Mouse (Mus musculus) stomach, postnatal 0 days (tissue): ENCODE measurements around the gene Hsp90aa1. TPM values are rescaled to one million over a fixed set of nuclear protein-coding genes. Genes with fewer than 3 reads are reported as not detected.

Source experiments
- ATAC-seq: fragments of 200-750 bp; cut with Nextera tagmentation; 2 replicates; pipeline ENCODE4 v1.8.0; 2017; ENCODE audit not compliant: low FRiP score, low TSS enrichment
- DNase-seq: peaks from one replicate; pipeline ENCODE4 v3.0.0-alpha.2; 2016; ENCODE audit warnings: low spot score
- H3K27ac ChIP-seq: fragments of 300-500 bp; sonication (generic); replicated peaks from 2 replicates; pipeline ENCODE4 v1.5.1; 2014; ENCODE audit warnings: mild to moderate bottlenecking, control low read depth
- H3K27me3 ChIP-seq: fragments of 300-500 bp; sonication (generic); 2 replicates; pipeline ENCODE4 v1.6.1; 2014; ENCODE audit warnings: low read length; ENCODE audit not compliant: control insufficient read depth, insufficient read depth
- H3K36me3 ChIP-seq: fragments of 300-500 bp; sonication (generic); 2 replicates; pipeline ENCODE4 v1.6.1; 2014; ENCODE audit warnings: low read length, mixed read lengths; ENCODE audit not compliant: control insufficient read depth, insufficient read depth
- H3K4me1 ChIP-seq: fragments of 300-500 bp; sonication (generic); replicated peaks from 2 replicates; pipeline ENCODE4 v1.6.1; 2014; ENCODE audit warnings: antibody characterized with exemption; ENCODE audit not compliant: control insufficient read depth, insufficient read depth
- H3K4me2 ChIP-seq: fragments of 300-500 bp; sonication (generic); replicated peaks from 2 replicates; pipeline ENCODE4 v1.6.1; 2014; ENCODE audit warnings: low read depth, mild to moderate bottlenecking, control low read depth, moderate library complexity
- H3K4me3 ChIP-seq: fragments of 300-500 bp; sonication (generic); 2 replicates; pipeline ENCODE4 v1.5.1; 2014; ENCODE audit warnings: low read depth, low read length, control low read depth
- H3K9ac ChIP-seq: fragments of 300-500 bp; sonication (generic); 2 replicates; pipeline ENCODE4 v1.6.1; 2014; ENCODE audit warnings: mild to moderate bottlenecking, low read length, control low read depth, mixed read lengths
- H3K9me3 ChIP-seq: fragments of 300-500 bp; sonication (generic); 2 replicates; pipeline ENCODE4 v1.6.1; 2016; ENCODE audit warnings: low read length; ENCODE audit not compliant: control insufficient read depth
- CTCF ChIP-seq: IDR thresholded peaks from 2 replicates; pipeline ENCODE4 v1.5.1; 2016; ENCODE audit warnings: antibody characterized with exemption, low read depth, mild to moderate bottlenecking, moderate library complexity
- EP300 ChIP-seq: optimal IDR thresholded peaks from 2 replicates; pipeline ENCODE3; 2016; ENCODE audit warnings: antibody characterized with exemption
- WGBS: fragments of 180-500 bp; shearing (Covaris S2); extraction: QIAGEN DNeasy Blood & Tissue Kit; methylation state at CpG from one replicate; pipeline ENCODE4 v1.1.7; 2014; 5-methylcytosine and 5-hydroxymethylcytosine counted together
- microRNA-seq: library from miRNA; unstranded; fragments of <30 nt; microRNA quantifications from one replicate; pipeline ENCODE4, GENCODE M21; 2016
- polyA plus RNA-seq: library from polyadenylated mRNA; unstranded; fragments of >200 nt; fragmentation: Nextera tagmentation; extraction: Ambion mirVana; gene quantifications from 2 replicates; pipeline ENCODE4 v1.2.1, GENCODE M21; 2015

Hsp90aa1 gene
- polyA plus RNA-seq, 1 experiment from 2014 or later: 326 TPM

GRCm38 (mm10) chr12:110667466-110668077 is 35.0 kb downstream of the Hsp90aa1 start:
- H3K9ac ChIP-seq: no peak overlapping the region
- H3K27ac ChIP-seq: no peak overlapping the region
- no peak overlapping the region for H3K4me2 ChIP-seq
- H3K36me3 ChIP-seq: peaks cover 50% of the 10 kb centered on the region
- no peaks in the 10 kb centered on the region for H3K4me1 ChIP-seq
- DNase-seq: no peak
- no peaks in the 10 kb centered on the region for H3K9me3 ChIP-seq
- TF ChIP-seq CTCF (peak; percentile 12; the same call in 1 of the 2 replicates), EP300 (no peak)
- no peaks in the 10 kb centered on the region for H3K27me3 ChIP-seq
- ATAC-seq: no peak
- H3K4me3 ChIP-seq: no peak overlapping the region
- WGBS: 81% methylated on average over 13 of the region's 13 CpGs

DNA sequence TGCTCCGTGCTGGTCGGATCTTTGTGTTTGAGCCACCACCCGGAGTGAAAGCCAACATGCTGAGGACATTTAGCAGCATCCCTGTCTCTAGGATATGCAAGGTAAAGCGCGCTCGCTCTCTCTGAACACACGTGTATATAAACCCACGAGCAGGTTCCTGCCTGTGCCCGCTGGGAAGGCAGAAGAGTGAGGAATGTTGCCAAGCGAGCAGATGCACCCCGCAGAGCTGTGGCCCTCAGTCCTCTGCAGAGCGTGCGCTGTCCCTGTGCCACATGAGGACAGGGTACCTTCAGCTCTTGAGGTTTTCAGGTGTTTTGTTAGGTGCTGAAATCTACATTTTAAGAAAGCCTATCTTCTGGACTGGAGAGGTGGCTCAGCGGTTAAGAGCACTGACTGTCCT is 40.8 kb downstream of the Hsp90aa1 start:
- no peak for ATAC-seq

DNA sequence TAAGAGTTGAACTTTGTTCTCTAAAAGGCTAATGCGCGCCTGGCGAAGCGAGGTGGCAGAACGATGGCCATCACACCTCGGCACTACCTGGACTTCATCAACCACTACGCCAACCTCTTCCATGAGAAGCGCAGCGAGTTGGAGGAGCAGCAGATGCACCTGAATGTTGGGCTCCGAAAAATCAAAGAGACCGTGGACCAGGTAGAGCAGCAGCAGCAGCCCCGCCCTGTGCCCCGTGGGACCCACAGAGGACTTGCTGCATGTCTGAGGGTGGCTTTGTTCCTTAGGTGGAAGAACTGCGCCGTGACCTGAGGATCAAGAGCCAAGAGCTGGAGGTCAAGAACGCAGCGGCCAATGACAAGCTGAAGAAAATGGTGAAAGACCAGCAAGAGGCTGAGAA is 51.1 kb downstream of the Hsp90aa1 start:
- Histone ChIP-seq H3K36me3 (peaks cover 73% of the 10 kb centered on the region), H3K4me2 (no peak overlapping the region), H3K4me3 (no peak overlapping the region), H3K27ac (no peak overlapping the region), H3K9ac (no peak overlapping the region), H3K4me1 (no peaks in the 10 kb centered on the region), H3K27me3 (no peaks in the 10 kb centered on the region), H3K9me3 (no peaks in the 10 kb centered on the region)
- TF ChIP-seq EP300 (no peak), CTCF (no peak)
- 96% methylated on average over 17 of the region's 17 CpGs for WGBS
- no peak for DNase-seq
- no peak for ATAC-seq

More for the DNA sequence above, 40.8 kb downstream of the Hsp90aa1 start:
- TF ChIP-seq EP300 (no peak), CTCF (no peak)
- peaks cover 77% of the 10 kb centered on the region for H3K36me3 ChIP-seq
- 90% methylated on average over 14 of the region's 14 CpGs for WGBS
- H3K4me1 ChIP-seq: no peaks in the 10 kb centered on the region
- no peaks in the 10 kb centered on the region for H3K27me3 ChIP-seq
- H3K9me3 ChIP-seq: no peaks in the 10 kb centered on the region
- no peak overlapping the region for H3K4me3 ChIP-seq
- DNase-seq: no peak
- H3K9ac ChIP-seq: no peak overlapping the region
- H3K4me2 ChIP-seq: no peak overlapping the region
- no peak overlapping the region for H3K27ac ChIP-seq

DNA sequence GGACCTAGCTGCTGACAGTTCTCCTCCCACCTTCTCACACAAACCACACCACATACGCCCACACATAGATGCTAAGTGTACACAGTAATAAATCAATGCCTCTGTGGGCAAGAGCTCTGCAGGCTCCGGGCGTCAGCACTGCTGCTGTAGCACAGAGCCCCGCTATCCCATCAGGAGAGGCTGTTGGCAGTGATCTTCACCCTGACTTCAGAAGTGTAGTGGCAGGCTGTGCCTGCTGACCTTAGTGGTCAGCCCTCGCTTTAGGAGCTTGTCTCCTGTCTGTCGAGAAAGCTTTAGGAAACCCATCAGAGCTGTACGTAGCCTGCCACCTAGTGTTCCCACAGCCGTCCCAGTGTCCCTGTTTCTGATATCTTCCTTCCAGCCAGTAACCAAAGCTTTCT is 52.3 kb downstream of the Hsp90aa1 start:
- Histone ChIP-seq H3K4me1 (no peaks in the 10 kb centered on the region), H3K4me3 (no peak overlapping the region), H3K36me3 (peaks cover 62% of the 10 kb centered on the region), H3K27me3 (no peaks in the 10 kb centered on the region), H3K4me2 (no peak overlapping the region), H3K9ac (no peak overlapping the region), H3K27ac (no peak overlapping the region), H3K9me3 (no peaks in the 10 kb centered on the region)
- 0 out of 2 replicates have a peak, but pooled peaks have one; percentile 28 for TF ChIP-seq CTCF
- TF ChIP-seq EP300: no peak
- WGBS: 69% methylated on average over 8 of the region's 8 CpGs
- ATAC-seq: no peak
- no peak for DNase-seq

Small RNA genes within 50 kb of the gene (microRNA-seq; reads per million reads assigned to microRNA genes)
- gene Gm27299: not detected

Other genes with a start within 250 kb of the Hsp90aa1 start
- 21.0 and 22.3 TPM in 2 replicates for gene Dync1h1, start 101.3 kb downstream of the Hsp90aa1 start, polyA plus RNA-seq
- gene 1700001K19Rik, start 20.1 kb downstream of the Hsp90aa1 start, polyA plus RNA-seq: not detected in 2 replicates
- gene Wdr20, start 35.2 kb upstream of the Hsp90aa1 start, polyA plus RNA-seq: 12.8 and 14.0 TPM in 2 replicates
- 0.95 and 0.97 TPM in 2 replicates for gene Mok, start 138.2 kb upstream of the Hsp90aa1 start, polyA plus RNA-seq
- gene Zfp839, start 147.5 kb upstream of the Hsp90aa1 start, polyA plus RNA-seq: 2.3 and 2.5 TPM in 2 replicates
- 42.5 and 43.8 TPM in 2 replicates for gene Cinp, start 186.4 kb upstream of the Hsp90aa1 start, polyA plus RNA-seq
- 1.1 and 1.2 TPM in 2 replicates for gene Tecpr2, start 186.5 kb upstream of the Hsp90aa1 start, polyA plus RNA-seq